Mouse (Mus musculus): Measurements from ENCODE around the gene Gm49325. TPM values are rescaled to one million over a fixed set of nuclear protein-coding genes. Genes with fewer than 3 reads are reported as not detected.
A peak's percentile ranks its signal among the peaks of the same experiment; 100 is the strongest.

The Gm49325 gene
- polyA plus RNA-seq, 1 experiment from 2014 or later, result 8.0 TPM

DNA sequence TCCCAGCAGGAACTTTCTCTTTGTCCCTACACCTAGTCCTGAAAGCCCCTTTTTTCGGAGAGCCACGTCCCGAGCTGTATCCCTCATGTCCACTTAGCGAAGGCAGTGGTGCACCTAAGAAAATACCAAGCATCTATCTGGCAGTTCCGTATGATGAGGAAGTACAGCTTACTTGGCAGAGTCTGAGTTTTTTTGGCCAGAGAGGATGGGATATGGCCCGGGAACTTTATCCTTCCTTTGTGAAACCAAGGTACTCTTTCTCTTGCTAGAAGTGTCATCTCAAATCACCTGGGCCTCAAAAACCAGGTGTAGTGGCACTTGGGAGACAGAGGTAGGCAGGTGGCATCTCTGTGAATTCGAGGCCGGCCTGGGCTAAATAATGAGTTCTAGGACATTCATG is 15.5 kb downstream of the Gm49325 start:
- H3K27ac ChIP-seq (replicated peaks), result peak overlapping the region; percentile 95
- no peak for DNase-seq (ENCODE audit: low spot score)
- peaks cover 54% of the 10 kb centered on the region for H3K36me3 ChIP-seq (replicated peaks)
- H3K9me3 ChIP-seq, result no peaks in the 10 kb centered on the region
- WGBS, result 79% methylated on average over 8 of the region's 8 CpGs
- H3K4me1 ChIP-seq, result peaks cover 27% of the 10 kb centered on the region
- H3K4me3 ChIP-seq, result peak overlapping the region; percentile 99
- no peaks in the 10 kb centered on the region for H3K27me3 ChIP-seq (replicated peaks; ENCODE audit: low read depth, poor library complexity, severe bottlenecking)

DNA sequence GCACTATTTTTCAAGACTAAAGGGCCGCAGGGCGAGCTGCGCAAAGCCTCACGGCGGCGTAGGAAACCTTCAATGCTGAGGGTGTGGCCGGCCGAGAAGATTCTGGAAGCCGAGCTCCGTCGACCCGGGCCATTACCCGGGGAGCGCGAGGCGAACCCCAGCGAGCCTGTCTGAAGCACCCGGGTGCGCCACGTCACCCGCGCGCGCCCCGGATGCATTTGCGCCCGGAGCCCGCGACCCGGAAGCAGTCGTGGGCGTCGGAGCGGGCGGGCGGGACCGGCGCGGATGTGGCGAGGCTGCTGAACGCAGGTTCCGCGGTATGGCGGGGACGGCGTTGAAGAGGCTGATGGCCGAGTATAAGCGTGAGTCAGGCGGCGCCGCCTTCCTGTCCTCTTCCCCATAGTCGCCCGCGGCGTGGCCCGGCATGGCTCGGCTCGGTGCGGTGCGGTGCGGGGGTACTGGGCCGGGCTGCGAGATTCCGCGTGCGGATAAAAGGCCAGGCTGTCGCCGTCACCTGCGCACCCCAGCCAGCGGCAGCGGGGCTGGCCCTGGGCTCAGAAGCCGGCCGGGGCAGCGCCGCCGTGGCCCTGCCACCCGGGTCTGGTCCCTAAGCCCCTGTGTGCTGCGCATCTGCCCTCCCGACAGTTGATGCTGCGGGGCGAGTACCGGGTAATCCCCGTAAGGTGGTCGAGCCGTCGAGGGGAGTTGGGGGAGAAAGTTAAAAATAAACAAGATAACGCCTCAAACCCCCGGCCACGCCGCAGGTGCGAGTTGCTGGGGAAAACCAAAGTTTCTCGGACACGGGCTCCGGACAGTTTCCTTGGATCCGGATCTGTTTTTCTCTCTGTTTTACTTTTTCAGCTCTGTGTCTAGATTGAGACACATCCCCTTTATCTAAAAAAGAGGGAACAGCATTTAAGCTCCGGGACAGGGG is 16.3 kb downstream of the Gm49325 start, which contains the start of gene Ube2g2:
Ube2g2 (plus strand) TSS at position 221 of the 934 bp plus-strand sequence.
- WGBS, result under 1% methylated on average over 96 of the region's 96 CpGs
- H3K4me1 ChIP-seq, result peaks cover 27% of the 10 kb centered on the region
- peak; percentile 93 for DNase-seq (ENCODE audit: low spot score)
- peak within 1 kb of the TSS; percentile 99 for H3K4me3 ChIP-seq
- peak within 1 kb of the TSS; percentile 95 for H3K27ac ChIP-seq (replicated peaks)
- H3K27me3 ChIP-seq (replicated peaks; ENCODE audit: low read depth, poor library complexity, severe bottlenecking), result no peaks in the 10 kb centered on the region
- H3K36me3 ChIP-seq (replicated peaks), result peaks cover 50% of the 10 kb centered on the region
- H3K9me3 ChIP-seq, result no peaks in the 10 kb centered on the region

DNA sequence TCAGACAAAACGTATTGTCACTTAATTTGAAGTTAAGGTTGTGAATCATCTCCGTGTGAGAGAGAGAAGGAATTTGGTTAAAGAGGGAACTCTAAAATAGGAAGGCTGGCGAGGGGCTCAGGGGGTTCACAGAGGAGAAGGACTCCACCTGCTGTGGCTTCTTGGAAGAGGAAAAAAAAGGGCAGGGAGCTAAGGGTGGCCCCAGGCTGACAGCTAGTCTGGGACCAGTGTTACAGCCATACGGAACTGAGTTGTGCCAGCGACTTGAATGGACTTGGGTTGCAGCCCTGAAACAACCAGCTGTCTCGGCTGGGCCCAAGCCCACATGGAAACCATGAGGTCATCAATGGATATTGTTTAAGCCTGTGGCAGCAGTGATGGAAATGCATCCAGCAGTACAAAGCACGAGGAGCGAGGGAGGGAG is 17.1 kb downstream of the Gm49325 start:
- WGBS, result 17% methylated on average over 8 of the region's 8 CpGs
- no peaks in the 10 kb centered on the region for H3K27me3 ChIP-seq (replicated peaks; ENCODE audit: low read depth, poor library complexity, severe bottlenecking)

DNA sequence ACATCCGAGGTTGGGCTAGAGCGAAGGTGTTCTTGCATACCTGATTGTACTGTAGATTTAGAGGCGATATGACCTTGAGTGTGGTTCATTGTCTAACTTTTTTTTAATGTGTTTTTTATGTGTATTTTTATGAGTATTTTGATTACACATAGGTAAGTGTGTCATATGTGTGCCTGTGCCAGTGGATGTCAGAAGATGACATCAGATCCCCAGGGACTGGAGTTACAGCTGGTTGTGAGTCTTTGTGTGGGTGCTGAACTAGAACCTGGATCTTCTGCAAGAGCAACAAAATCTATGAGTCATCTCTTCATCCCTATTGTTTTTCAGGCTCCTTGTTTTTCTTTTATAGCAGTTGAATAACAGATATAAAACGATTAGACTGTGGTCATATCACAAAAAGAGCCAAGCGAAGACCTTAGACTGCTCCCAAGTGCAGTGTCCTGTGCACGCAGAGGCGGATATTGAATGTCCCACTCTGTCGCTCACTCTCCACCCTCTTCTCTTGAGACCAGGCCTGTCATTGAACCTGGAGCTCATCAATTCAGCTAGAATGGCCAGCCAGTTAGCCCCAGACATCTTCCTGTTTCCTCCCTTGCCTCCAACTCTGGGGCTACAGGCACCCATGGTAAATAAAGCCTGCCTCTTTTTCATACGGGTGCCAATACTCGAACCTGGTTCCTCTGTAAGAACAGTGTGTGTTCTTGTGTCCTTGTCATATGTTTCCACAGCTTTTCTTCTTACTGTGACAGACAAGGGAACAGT is 17.8 kb downstream of the Gm49325 start:
- H3K9me3 ChIP-seq, result no peaks in the 10 kb centered on the region
- H3K4me3 ChIP-seq, result peak overlapping the region; percentile 99
- H3K27ac ChIP-seq (replicated peaks), result no peak overlapping the region
- peaks cover 39% of the 10 kb centered on the region for H3K36me3 ChIP-seq (replicated peaks)
- H3K4me1 ChIP-seq, result peaks cover 27% of the 10 kb centered on the region
- H3K27me3 ChIP-seq (replicated peaks; ENCODE audit: low read depth, poor library complexity, severe bottlenecking), result no peaks in the 10 kb centered on the region
- WGBS, result 91% methylated on average over 10 of the region's 10 CpGs
- no peak for DNase-seq (ENCODE audit: low spot score)

More for the DNA sequence above, 17.1 kb downstream of the Gm49325 start:
- Histone ChIP-seq H3K9me3 (no peaks in the 10 kb centered on the region), H3K36me3 (replicated peaks) (peaks cover 42% of the 10 kb centered on the region), H3K4me1 (peaks cover 27% of the 10 kb centered on the region), H3K27ac (replicated peaks) (peak overlapping the region; percentile 95), H3K4me3 (peak overlapping the region; percentile 99)
- DNase-seq (ENCODE audit: low spot score), result peak; percentile 33

DNA sequence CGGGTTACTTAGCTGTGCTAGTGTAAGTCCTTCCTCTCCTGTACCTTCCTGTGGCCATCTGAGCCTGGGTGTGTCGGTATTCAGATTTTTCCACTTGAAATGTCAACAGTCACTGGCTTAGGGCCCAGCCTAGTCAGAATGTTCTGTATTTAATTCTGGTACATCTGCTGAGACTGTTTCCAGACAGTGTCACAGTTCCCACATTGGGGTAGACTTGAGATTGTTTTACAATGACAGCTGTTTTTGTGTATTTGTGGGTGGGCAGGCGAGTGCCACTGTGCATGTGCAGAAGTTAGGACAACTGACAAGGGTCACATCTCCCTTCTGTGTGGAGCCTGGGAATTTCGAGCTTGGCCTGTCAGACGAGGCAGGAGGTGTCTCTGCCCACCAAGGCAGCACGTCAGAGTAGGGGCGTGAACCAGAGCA is 18.6 kb downstream of the Gm49325 start:
- WGBS, result 78% methylated on average over 7 of the region's 7 CpGs
- no peak overlapping the region for H3K27ac ChIP-seq (replicated peaks)
- H3K4me3 ChIP-seq, result no peak overlapping the region
- DNase-seq (ENCODE audit: low spot score), result no peak
- H3K36me3 ChIP-seq (replicated peaks), result peaks cover 37% of the 10 kb centered on the region
- H3K27me3 ChIP-seq (replicated peaks; ENCODE audit: low read depth, poor library complexity, severe bottlenecking), result no peaks in the 10 kb centered on the region
- peaks cover 27% of the 10 kb centered on the region for H3K4me1 ChIP-seq
- no peaks in the 10 kb centered on the region for H3K9me3 ChIP-seq

DNA sequence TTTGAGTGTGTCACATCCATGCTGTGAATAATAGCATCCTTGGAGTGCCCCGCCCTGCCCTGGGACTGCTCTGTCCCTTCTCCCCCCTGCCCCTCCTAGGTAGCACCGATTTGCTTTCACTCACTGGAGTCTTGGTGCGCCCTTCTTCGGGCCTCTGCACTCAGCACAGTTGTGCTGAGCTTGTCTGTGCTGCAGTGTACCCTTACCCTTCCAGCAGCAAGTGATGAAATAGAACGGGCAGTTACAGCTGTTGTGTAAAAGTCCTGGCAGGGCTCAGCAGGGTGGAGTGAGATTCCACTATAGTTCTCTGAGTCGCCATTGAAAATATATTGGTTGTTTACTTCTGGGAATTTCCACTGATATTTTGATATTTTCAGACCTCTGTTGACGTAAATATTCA is 20.0 kb downstream of the Gm49325 start:
- H3K27me3 ChIP-seq (replicated peaks; ENCODE audit: low read depth, poor library complexity, severe bottlenecking), result no peaks in the 10 kb centered on the region
- H3K4me3 ChIP-seq, result no peak overlapping the region
- peaks cover 32% of the 10 kb centered on the region for H3K36me3 ChIP-seq (replicated peaks)
- no peak for DNase-seq (ENCODE audit: low spot score)
- no peaks in the 10 kb centered on the region for H3K9me3 ChIP-seq
- H3K4me1 ChIP-seq, result peaks cover 27% of the 10 kb centered on the region
- H3K27ac ChIP-seq (replicated peaks), result no peak overlapping the region
- WGBS, result 89% methylated on average over 7 of the region's 7 CpGs

DNA sequence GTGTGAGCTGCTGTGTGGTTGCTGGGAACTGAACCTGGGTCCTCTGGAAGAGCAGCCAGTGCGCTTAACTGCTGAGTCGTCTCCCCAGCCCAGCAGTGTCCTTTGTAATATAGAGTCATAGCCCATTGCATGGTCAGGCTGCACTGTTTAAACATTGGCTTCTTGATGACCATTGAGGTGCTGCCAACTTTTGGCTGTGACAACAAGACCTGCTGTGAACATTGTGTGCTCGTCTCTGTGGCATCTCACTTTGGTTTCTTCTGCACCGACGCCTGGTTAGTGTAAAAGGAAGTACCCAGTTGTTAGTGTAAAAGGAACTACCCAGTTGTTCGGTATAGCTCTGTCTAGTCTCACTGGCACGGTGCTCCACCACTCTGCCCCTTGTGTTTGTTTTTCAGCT is 20.6 kb downstream of the Gm49325 start:
- no peak overlapping the region for H3K4me3 ChIP-seq
- DNase-seq (ENCODE audit: low spot score), result no peak
- H3K27ac ChIP-seq (replicated peaks), result no peak overlapping the region
- no peaks in the 10 kb centered on the region for H3K9me3 ChIP-seq
- WGBS, result 89% methylated on average over 7 of the region's 7 CpGs
- H3K27me3 ChIP-seq (replicated peaks; ENCODE audit: low read depth, poor library complexity, severe bottlenecking), result no peaks in the 10 kb centered on the region
- H3K36me3 ChIP-seq (replicated peaks), result peaks cover 37% of the 10 kb centered on the region
- peaks cover 25% of the 10 kb centered on the region for H3K4me1 ChIP-seq

DNA sequence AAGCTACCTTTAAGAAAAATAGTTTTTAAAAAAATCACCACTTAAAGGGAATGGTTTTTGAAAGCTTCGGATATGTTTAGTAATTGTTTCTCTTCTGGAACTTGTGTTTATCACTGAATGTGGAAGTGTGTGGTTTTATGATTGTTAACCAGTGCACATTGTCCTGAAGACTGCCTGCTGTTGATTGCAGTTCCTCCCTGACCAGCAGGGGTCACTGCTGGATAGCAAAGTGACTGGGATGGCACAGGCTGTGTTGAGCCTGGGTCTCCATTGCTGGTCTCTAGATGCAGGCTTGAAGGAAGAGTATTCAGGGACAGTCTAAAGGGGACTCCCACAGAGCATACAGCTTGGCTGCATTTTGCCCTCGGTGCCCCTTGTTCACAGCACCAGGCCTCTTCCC is 21.5 kb downstream of the Gm49325 start:
- H3K36me3 ChIP-seq (replicated peaks), result peaks cover 45% of the 10 kb centered on the region
- H3K27ac ChIP-seq (replicated peaks), result no peak overlapping the region
- peaks cover 21% of the 10 kb centered on the region for H3K4me1 ChIP-seq
- no peaks in the 10 kb centered on the region for H3K27me3 ChIP-seq (replicated peaks; ENCODE audit: low read depth, poor library complexity, severe bottlenecking)
- WGBS, result 44% methylated on average over 2 of the region's 2 CpGs
- peak; percentile 83 for DNase-seq (ENCODE audit: low spot score)
- no peak overlapping the region for H3K4me3 ChIP-seq
- no peaks in the 10 kb centered on the region for H3K9me3 ChIP-seq

DNA sequence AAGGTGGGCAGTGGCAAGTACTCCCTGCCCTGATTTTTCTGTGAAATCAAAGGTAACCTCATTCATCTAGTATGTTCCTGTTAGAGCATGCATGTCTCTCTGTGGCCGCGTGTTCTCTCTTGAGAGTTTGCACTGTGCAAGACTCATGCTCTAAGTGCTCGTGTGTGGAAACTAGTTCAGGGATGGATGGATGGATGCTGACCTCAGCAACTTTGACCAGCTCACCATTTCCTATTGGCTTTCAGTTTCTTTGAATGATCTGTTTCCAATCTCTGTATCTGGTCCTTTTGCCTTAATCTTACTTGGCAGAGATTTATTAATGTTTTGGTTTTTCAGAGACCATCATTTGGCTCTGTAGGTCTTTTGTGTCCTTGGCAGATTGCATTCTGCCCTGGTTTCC is 23.2 kb downstream of the Gm49325 start:
- peaks cover 7% of the 10 kb centered on the region; the same call in 1 of the 2 replicates for H3K4me1 ChIP-seq
- H3K36me3 ChIP-seq (replicated peaks), result peaks cover 58% of the 10 kb centered on the region
- 92% methylated on average over 3 of the region's 3 CpGs for WGBS

DNA sequence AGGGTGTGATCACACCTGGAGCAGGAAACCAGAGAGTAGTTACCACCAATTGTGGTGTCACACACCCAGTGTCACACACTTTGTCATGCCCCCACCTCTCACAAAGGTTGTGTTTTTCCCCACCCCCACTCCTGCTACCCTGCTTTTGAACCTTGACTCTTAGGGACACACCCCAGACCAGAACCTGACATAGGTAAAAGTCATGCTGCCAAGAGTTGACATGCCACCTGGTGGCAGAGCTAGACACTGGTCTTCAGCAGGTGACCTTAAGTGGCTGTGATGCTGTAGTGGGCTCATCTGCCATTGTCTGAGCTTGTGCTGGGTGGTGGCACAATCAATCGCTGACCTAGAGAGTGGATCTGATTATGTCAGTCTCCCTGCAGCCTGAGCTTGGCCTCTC is 24.0 kb downstream of the Gm49325 start:
- Histone ChIP-seq H3K4me1 (0 out of 2 replicates have a peak, but pooled peaks cover under 1% of the 10 kb centered on the region), H3K9me3 (no peaks in the 10 kb centered on the region), H3K4me3 (no peak overlapping the region), H3K27me3 (replicated peaks; ENCODE audit: low read depth, poor library complexity, severe bottlenecking) (no peaks in the 10 kb centered on the region), H3K36me3 (replicated peaks) (peaks cover 58% of the 10 kb centered on the region), H3K27ac (replicated peaks) (no peak overlapping the region)
- WGBS, result 97% methylated on average over 1 of the region's 1 CpGs
- no peak for DNase-seq (ENCODE audit: low spot score)

More for the DNA sequence above, 23.2 kb downstream of the Gm49325 start:
- Histone ChIP-seq H3K27me3 (replicated peaks; ENCODE audit: low read depth, poor library complexity, severe bottlenecking) (no peaks in the 10 kb centered on the region), H3K9me3 (no peaks in the 10 kb centered on the region), H3K27ac (replicated peaks) (no peak overlapping the region), H3K4me3 (no peak overlapping the region)
- DNase-seq (ENCODE audit: low spot score), result no peak

DNA sequence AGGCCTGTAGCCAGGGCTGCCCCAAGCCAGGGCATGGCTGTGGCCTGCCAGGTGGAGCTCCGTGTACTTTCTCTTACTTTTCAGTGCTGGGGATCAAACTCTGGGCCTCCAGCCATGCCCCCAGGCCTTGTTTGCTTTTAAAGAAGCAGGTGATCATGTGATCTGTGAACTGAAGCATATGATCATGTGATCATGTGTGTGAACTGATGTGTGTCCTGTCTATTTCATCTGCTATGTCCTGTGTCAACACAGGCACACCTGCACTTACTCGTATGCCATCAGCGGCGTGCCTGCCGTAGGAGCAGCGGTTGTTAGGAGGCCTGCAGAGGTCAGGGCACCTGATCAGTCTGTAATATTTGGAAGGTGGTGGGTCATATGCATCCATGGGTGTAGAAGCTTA is 28.0 kb downstream of the Gm49325 start:
- Histone ChIP-seq H3K9me3 (no peaks in the 10 kb centered on the region), H3K36me3 (replicated peaks) (peaks cover 84% of the 10 kb centered on the region), H3K27ac (replicated peaks) (no peak overlapping the region), H3K4me1 (no peaks in the 10 kb centered on the region), H3K4me3 (no peak overlapping the region), H3K27me3 (replicated peaks; ENCODE audit: low read depth, poor library complexity, severe bottlenecking) (no peaks in the 10 kb centered on the region)
- 90% methylated on average over 6 of the region's 6 CpGs for WGBS
- DNase-seq (ENCODE audit: low spot score), result no peak

DNA sequence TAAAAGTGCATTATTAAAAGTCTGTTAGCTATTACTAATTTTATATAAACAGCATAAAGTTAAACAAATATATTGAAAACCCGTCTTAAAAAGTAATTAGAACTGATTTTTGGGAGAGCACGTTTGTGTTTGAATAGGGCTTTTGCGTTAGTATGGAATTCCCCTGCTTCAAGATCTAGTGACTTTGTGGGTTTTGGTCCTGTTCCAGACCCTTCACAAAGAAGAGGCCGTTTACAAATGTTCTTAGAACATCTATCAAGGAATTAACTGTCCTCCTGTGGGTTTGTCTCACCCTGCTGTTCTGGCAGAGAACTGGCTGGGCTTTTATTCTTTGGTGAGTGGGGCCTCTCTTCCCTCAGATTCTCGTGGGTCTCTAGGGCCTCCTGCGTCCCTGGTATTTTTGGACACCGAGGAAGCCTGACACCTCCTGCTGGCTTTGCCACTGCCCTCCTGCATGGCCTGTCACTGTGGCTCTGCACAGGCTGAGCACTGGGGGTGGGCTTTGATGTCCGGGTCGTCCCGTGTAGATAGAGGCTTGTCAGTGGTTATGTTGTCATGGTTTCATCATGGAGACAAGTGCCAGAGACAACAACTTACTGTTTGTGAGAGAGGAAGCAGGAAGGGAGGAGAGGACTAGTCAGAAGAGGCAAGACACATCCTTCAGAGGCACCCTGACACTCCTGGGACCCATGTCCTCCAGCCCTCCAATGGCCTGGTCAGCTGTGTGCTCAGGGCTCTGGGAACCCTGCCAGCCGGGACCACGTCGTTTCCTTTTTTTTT is 28.6 kb downstream of the Gm49325 start:
- H3K36me3 ChIP-seq (replicated peaks), result peaks cover 87% of the 10 kb centered on the region
- H3K27ac ChIP-seq (replicated peaks), result no peak overlapping the region
- no peaks in the 10 kb centered on the region for H3K9me3 ChIP-seq
- 83% methylated on average over 13 of the region's 13 CpGs for WGBS
- H3K4me3 ChIP-seq, result no peak overlapping the region
- no peaks in the 10 kb centered on the region for H3K27me3 ChIP-seq (replicated peaks; ENCODE audit: low read depth, poor library complexity, severe bottlenecking)
- no peaks in the 10 kb centered on the region for H3K4me1 ChIP-seq
- DNase-seq (ENCODE audit: low spot score), result no peak
